Mouse (Mus musculus) thymus, postnatal 14 days (tissue): Measurements from ENCODE around the gene Pecam1.
A peak's percentile ranks its signal among the peaks of the same experiment; 100 is the strongest.

Source experiments
- DNase-seq: peaks from one replicate; pipeline ENCODE4 v3.0.0; 2021

The Pecam1 gene

DNA sequence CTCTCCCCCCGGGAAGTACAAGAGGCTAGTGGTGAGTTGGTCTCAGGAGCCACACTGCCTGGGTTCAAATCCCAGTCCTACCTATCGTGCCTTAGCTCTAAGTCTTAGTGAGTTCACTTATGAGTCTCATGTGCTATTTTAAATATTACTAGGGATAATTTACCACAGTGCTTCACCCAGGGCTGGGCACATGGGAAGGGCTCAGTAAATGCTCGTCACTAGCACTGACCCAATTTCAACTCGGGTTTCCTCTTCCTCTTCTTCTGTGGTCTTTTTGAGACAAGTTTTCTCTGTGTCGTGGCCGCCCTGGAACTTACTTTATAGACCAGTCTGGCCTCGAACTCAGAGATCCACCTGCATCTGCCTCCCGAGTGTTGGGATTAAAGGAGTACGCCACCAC is 63.1 kb downstream of the Pecam1 start:
- DNase-seq: peak; percentile 24

DNA sequence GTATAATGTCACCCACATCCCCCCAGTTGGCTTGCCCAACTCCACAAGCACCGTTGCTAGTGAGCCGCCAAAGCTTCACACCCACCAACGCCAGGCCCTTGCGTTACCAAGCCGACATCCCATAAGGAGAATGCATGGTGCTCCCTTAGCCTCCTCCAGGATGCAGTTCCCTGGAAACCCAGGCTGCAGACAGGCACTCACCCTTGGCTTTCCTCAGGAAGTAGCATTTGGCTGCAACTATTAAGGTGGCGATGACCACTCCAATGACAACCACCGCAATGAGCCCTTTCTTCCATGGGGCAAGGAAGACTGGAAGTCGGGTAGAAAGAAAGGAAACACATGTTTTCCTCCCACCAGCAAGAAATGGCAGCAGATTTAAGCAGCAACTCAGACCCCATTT is 66.4 kb downstream of the Pecam1 start:
- DNase-seq: no peak

DNA sequence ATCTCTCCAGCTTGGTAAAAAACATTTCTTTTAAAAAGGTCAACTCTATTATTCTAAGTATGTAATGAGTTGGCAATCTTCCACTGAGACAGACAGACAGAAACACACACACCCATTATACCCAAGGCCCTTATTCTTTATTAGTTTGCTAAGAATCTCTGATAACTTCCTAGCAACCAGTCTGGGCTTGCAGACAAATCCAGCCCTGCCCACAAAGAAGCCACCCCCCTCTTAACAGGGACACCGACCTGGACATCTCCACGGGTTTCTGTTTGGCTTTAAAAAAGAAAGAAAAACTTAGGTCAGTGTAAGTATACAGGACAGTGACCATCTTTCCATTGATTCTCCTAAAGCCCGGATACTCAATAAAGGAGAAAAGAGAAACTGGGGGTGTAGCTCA is 67.1 kb downstream of the Pecam1 start:
- DNase-seq: no peak

GRCm38 (mm10) chr11:106681138-106681537 is 69.3 kb downstream of the Pecam1 start:
- no peak for DNase-seq

DNA sequence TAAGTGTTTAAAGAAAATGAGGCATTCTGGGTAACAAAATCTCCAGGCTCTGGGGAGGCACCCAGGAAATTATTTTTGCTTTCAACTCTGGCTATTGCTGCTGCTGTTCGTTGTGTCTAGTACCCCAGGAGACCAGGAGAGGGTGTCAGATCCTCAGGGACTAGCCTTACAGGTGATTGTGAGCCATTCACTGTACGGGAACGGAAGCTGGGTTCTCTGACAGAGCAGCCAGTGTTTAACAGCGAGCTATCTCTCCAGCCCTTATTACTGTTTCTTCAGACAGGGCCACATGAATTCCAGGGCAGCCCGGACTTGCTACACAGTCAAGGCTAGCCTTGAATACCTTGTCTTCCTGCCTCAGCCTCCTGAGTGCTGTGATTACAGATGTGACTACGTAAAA is 70.6 kb downstream of the Pecam1 start:
- peak; percentile 42 for DNase-seq

- DNase-seq: no peak
Observed at GRCm38 (mm10) chr11:106677910-106678591, 72.4 kb downstream of the Pecam1 start.

DNA sequence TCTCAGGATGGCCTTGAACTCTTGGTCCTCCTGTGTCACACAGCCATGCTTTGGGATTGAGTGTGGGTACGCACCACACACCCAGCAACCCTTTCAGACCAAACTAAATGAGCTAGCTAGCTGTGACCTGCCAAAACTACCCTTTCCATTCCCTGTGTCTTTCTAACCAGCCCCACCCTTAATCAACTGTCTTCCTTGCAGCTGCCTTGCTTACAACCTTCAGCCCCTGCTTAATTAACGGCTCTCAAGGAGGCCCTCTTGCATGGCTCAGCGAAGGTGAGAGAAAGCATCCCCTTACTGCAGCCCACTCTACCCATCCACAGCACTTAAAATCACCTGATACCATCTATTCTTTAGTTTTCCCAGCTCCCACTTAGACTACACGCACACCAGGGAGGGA is 73.1 kb downstream of the Pecam1 start:
- no peak for DNase-seq

DNA sequence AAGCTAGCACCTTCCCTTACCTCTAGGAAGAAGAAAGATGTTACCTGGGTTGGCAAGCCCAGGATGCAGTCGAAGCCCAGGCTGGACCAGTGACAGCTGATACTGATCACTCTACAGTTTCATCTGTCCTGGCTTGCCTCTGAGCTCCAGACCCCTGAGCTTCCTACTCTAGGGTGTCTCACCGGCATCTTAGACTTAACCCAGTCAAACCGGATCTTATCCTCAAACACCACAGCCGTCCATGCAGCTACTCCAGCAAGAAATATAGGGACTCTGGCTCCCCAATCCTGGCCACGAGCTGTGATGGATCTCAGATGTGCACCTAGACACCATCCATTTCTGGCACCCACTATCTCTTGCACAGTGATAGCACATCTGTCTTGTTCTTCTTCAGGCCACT is 74.6 kb downstream of the Pecam1 start:
- no peak for DNase-seq

DNA sequence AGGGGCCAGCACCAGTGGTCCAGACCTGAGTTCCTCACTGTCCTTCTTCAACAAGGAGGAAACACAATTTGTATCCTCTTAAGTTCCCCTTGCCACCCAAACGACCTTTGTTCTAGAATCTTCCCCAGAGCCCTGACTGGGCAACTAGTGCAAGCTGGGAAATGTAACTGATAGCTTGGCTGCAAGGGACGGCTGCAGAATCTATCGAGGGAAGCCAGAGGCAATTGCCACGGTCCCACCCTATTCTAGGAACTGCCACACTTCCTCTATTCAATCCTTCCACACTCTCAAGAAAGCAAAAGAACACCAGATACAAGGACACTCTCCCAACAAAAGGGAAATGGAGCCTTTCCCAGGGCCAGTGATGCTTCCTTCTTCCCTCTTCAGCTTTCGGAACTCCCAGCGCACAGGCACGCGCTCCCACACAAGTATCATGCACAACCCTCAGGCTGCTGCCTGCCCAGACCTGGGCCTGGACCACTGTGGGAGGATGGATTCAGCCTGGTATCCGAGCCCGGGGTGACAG is 75.2 kb downstream of the Pecam1 start:
- peak; percentile 33 for DNase-seq

GRCm38 (mm10) chr11:106674612-106675153 is 75.7 kb downstream of the Pecam1 start:
- peak; percentile 87 for DNase-seq

DNA sequence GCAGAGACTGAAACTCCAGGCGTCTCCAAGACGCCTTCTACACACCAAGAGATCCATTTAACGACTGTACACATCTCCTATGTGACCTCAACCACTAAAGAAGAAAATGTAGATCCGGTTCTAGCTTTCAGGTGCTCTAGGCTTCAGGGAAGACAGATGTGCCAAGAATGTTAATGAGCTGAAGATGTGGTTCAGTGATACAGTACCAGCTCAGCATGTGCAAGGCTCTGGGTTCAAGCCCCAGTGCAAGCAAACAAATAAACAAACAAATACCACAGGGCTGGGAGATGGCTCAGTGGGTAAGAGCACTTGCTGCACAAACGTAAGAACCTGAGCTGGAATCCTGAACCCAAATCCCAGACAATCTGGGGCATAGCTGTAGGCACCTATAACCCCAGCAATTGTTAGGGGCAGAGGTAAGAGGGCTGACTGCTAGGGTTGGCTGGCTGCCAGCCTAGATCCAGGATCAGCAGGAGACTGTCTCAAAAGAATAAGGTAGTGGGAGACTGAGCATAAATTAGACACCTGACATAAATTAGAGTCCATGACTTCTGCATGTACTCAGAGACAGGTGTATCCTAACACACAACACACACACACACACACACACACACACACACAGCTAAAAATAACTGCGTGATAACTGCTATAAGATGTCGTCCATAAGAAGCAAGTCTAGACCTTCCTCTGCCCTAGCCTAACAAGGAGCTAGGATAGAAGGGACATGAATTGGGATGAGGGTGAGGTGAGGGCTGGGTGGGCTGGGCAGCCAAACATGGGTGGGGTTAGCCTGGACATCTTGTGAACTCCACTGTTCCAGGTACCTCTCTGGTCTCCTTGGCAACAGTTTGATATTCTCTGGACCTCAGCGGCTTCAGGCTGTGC is 76.5 kb downstream of the Pecam1 start:
- DNase-seq: peak; percentile 43

- DNase-seq: no peak
Observed at GRCm38 (mm10) chr11:106672919-106673505, 77.4 kb downstream of the Pecam1 start.

GRCm38 (mm10) chr11:106671801-106672200 is 78.6 kb downstream of the Pecam1 start:
- peak; percentile 78 for DNase-seq

DNA sequence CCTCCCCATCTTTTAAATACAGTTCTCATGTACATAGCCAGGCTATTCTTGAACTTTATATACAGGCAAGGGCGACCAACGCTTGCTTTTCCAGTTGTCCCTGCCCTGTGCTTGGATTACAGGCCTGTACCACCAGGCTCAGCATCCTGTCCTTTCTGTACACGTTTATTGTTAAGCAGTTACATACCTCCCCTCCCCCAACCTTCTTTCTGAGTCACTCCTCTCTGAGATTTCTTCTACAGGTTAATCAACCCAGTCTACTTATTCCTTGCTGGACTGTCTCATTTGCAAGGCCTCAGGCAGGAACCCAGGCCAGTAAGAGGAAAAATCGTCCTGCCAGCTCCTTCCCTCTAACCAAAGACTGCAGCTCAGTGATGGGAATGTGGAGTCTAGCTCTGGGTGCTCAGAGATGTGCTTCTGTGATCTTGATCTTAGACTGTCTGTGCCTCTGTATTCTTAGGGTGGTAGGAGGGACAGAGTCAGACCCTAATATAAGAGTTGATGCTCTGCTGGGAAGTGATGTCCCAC is 79.4 kb downstream of the Pecam1 start:
- DNase-seq: peak; percentile 33

- DNase-seq: no peak
Observed at GRCm38 (mm10) chr11:106670266-106670665, 80.2 kb downstream of the Pecam1 start.

GRCm38 (mm10) chr11:106669873-106670173 is 80.6 kb downstream of the Pecam1 start:
- peak; percentile 79 for DNase-seq

DNA sequence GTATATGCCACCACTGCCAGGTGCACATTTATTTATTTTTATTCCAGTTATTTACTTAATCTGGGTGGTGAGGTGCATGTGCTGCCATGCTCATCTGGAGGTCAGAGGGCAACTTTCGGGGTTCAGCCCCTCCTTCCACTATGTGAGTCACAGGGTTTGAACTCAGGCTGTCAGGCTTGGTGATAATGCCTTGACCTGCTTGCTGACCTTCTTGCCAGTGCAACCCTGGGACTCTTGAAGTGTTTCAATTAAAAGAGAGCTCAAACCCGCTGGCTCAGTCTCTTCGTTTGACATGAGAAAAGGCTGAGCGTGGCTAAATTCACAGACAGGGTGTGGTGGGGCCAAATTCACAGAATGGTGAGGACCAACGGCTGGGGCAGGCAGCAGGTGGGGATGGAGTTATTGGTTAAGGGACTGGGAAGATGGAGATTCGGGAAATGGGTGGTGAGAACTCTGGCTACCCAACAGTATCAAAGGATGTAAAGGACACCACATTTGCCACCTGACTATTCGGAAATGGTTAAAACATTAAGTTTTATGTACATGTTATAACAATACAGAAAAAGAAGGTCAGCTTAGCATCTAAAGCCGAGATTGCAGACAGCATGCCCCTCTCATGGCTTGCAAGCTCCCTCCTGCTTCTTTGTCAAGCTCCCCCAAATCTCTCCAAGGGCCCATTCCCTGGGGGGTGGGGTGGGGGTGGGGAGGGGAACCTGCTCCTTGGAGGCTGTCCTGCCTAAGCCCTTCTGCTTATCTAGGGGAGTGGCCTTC is 81.1 kb downstream of the Pecam1 start:
- no peak for DNase-seq

GRCm38 (mm10) chr11:106668336-106668735 is 82.1 kb downstream of the Pecam1 start:
- no peak for DNase-seq

DNA sequence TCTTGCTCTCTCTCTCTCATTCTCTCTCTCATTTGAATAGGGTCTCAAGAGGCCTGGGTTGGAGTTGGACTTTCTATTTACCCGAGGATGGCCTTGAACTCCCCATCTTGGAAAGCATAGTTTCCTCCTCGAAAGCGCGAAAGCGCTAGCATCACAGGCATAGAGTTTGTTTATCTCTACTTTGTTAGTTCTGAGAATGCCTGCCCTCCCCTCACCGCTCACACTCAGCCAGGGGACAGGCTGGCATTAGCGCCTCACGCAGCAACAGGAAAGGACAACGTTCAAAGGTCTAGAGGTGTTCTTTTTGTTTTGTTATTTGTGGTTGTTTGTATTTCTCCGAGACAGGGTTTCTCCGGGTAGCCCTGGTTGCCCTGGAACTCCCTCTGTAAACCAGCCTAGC is 82.6 kb downstream of the Pecam1 start:
- DNase-seq: no peak

DNA sequence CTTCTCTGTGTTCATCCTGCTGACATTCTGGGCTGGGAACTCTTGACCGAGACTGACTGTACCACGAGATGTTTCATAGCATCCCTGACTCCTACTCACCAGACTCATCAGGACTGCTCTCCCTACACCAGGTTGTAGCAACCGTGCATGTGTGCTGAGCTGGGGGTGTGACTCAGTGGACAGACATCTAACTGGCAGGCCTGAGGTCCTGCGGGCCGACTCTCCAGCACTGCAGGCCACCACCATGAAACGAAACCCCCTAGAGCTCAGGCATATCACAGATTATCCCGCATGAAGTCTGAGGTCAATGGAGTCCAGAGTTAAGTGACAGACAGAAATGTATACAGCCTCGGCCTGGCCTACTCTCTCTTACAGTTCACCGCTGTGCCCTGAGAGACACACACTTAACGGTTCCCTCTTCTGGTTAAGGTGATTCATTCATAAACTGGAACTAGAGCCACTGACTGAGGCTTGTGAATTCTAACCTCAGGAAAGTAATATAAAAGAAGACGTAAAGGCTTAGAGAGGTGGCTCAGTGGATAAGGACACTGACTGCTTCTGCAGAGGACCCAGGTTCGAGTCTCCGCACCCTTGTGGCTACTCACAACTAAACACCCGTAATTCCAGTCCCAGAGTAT is 83.8 kb downstream of the Pecam1 start:
- no peak for DNase-seq

DNA sequence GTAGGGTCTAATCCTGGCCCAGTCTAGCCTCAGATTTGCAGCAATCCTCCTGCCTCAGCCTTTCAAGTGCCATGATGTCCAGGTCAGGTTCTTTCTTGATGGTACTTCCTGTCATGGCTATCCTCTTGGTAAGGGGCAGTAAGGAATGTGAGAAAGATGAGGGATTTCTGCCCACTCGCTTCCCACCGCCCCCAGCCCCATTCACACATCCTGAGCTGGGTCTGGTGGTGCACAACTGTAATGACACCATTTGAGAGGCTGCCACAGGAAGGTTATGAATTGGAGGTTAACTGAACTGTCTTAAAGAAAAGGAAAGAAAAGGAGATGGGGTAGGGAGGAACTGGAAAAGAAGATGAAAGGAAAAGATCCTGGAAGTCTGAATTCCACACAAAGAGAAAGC is 84.6 kb downstream of the Pecam1 start:
- no peak for DNase-seq

DNA sequence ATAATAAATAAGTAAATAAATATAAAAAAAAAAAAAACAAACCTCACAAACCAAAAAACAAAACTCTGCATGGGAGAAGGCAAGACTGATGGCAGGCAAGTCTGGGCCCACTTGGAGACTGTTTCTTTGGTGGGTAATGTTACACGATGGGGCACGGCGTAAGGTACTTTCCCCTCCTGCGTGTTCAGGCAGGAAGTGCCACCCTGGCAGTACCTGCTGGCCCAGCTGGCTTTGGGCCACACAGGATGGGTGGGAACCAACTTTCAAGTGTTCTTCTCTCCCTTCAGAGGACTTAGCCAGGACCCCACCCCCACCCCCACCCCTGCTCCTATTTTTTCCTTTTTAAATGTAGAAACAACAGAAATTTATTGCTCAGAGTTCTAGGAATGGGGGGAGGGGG is 85.1 kb downstream of the Pecam1 start:
- DNase-seq: peak; percentile 67
